Mouse (Mus musculus): ENCODE results near the gene Sftpa1.

GRCm38 (mm10) chr14:41104853-41105444, 26.6 kb upstream of the Sftpa1 start, which contains the start of gene Mat1a:
- TF ChIP-seq CTCF (IDR thresholded peaks at IDR 0.05; ENCODE audit: low read depth, low read length) (no peak), POLR2A (IDR thresholded peaks at IDR 0.05; ENCODE audit: extremely low read depth, insufficient read depth, low read length) (0 out of 2 replicates have a peak, but pooled peaks have one; percentile 54)

All from liver, adult 2 months (tissue).